Mouse (Mus musculus) midbrain, embryonic 15.5 days (tissue): Measurements from ENCODE around the gene Slc17a5. TPM values are rescaled to one million over a fixed set of nuclear protein-coding genes. Genes with fewer than 3 reads are reported as not detected.

Experiments used
- ATAC-seq: fragments of 200-750 bp; cut with Nextera tagmentation; replicated peaks from 2 replicates; pipeline ENCODE4 v1.8.0; 2017; ENCODE audit warnings: moderate TSS enrichment
- H3K27ac ChIP-seq: fragments of 300-500 bp; sonication (generic); 2 replicates; pipeline ENCODE4 v1.5.1; 2015; ENCODE audit warnings: mild to moderate bottlenecking, inconsistent platforms
- H3K27me3 ChIP-seq: fragments of 300-500 bp; sonication (generic); replicated peaks from 2 replicates; pipeline ENCODE4 v1.6.1; 2015; ENCODE audit warnings: inconsistent platforms
- H3K36me3 ChIP-seq: fragments of 300-500 bp; sonication (generic); replicated peaks from 2 replicates; pipeline ENCODE4 v1.6.1; 2015; ENCODE audit warnings: inconsistent platforms
- H3K4me1 ChIP-seq: fragments of 300-500 bp; sonication (generic); 2 replicates; pipeline ENCODE4 v1.6.1; 2015; ENCODE audit warnings: inconsistent platforms
- H3K4me2 ChIP-seq: fragments of 300-500 bp; sonication (generic); 2 replicates; pipeline ENCODE4 v1.6.1; 2015; ENCODE audit warnings: inconsistent platforms, mild to moderate bottlenecking, moderate library complexity
- H3K4me3 ChIP-seq: fragments of 300-500 bp; sonication (generic); 2 replicates; pipeline ENCODE4 v1.5.1; 2015; ENCODE audit warnings: mild to moderate bottlenecking, inconsistent platforms
- H3K9ac ChIP-seq: fragments of 300-500 bp; sonication (generic); 2 replicates; pipeline ENCODE4 v1.6.1; 2015; ENCODE audit warnings: mild to moderate bottlenecking, inconsistent platforms
- H3K9me3 ChIP-seq: fragments of 300-500 bp; sonication (generic); 2 replicates; pipeline ENCODE4 v1.6.1; 2016; ENCODE audit warnings: inconsistent platforms
- WGBS: fragments of 180-500 bp; shearing (Covaris S2); methylation state at CpG from one replicate; pipeline ENCODE4 v1.1.7; 2015; ENCODE audit warnings: mixed read lengths; 5-methylcytosine and 5-hydroxymethylcytosine counted together
- polyA plus RNA-seq: library from polyadenylated mRNA; unstranded; fragments of >200 nt; fragmentation: Nextera tagmentation; extraction: Ambion mirVana; gene quantifications from 2 replicates; pipeline ENCODE4 v1.2.1, GENCODE M21; 2015

The Slc17a5 gene
- polyA plus RNA-seq = 17.8 and 18.6 TPM in 2 replicates

DNA sequence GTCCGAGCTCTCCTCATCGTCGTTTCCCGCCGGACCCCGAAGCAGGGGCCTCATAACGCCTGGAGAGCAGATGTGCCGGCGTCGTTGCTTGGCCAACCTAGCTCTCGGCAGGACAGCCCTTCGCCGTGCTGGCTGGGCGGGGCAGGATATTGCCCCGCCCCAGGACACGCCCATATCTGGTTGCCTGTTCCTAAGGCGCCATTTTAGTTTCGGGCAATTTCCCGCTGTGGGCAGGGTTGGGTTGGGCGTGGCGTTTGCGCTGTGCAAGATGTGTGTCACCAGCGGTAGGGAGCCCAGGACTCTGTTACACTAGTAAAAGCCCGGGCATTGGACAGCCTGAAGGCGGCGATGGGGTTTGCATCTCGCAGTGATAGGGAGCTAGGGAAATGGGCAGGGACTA is at the start of gene Slc17a5:
Gene Slc17a5 (minus strand): TSS at position 128 of the 400 bp plus-strand sequence.
- Histone ChIP-seq H3K27ac (peak within 1 kb of the TSS; percentile 77), H3K4me2 (peak within 1 kb of the TSS; percentile 52), H3K4me3 (peak within 1 kb of the TSS; percentile 73), H3K9me3 (no peaks in the 10 kb centered on the region), H3K4me1 (peaks cover 6% of the 10 kb centered on the region), H3K36me3 (no peaks in the 10 kb centered on the region), H3K27me3 (no peaks in the 10 kb centered on the region), H3K9ac (peak within 1 kb of the TSS; percentile 54)
- under 1% methylated on average over 27 of the region's 27 CpGs for WGBS
- ATAC-seq = peak; percentile 98

DNA sequence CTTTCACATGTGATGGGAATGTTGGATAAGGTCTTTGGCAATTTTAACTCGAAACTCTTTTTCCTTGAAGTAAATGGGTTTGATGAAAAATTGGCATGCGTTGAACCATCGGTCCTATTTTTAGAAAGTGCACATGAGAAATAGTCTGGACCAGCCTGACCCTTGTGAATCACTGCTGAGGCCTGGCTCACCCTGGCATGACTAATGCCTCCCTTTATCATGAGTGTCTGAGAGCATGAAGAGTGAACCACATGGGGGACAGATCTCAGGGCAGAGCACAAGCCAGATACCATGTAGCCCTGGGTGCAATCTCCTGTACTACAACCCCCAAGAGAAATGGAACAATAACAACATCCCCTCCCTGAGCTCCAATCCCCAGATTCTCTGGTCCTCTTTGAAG is 46.1 kb upstream of the Slc17a5 start:
- Histone ChIP-seq H3K27ac (no peak overlapping the region), H3K27me3 (no peaks in the 10 kb centered on the region), H3K9ac (no peak overlapping the region), H3K36me3 (no peaks in the 10 kb centered on the region), H3K4me3 (no peak overlapping the region), H3K4me2 (no peak overlapping the region), H3K4me1 (0 out of 2 replicates have a peak, but pooled peaks cover 4% of the 10 kb centered on the region), H3K9me3 (no peaks in the 10 kb centered on the region)
- WGBS = 98% methylated on average over 3 of the region's 3 CpGs
- no peak for ATAC-seq

DNA sequence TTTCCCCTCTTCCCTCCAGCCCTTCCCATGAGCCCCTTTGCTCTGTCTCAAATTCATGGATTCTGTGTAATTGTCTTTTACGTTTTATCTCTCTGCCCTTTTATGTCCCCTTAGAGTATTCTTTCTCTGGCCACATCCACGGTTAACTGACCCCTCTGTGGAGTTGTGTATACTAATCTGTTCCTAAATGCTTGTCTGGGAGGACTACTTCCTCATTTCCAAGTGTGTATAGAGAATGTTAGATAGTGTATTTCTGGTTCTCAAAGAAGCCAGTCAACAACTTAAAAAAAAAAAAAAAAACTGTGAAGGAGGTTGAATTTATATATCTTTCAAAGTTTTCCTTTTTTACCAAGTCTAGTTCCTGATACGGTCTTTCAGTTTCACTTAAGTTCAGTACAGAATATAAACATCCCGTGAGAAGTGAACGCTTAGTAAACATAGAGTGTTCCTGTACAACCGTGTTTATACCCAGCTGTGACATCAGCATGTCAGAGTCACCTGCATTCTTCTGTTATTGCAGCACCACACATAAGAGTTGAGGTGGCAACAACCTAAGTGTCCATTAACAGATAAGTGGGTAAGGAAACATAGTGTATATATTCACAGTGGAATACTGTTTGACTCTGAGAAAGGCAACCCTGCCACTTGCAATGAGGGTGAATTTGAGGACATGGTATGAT is 44.1 kb upstream of the Slc17a5 start:
- Histone ChIP-seq H3K4me2 (no peak overlapping the region), H3K9ac (no peak overlapping the region), H3K4me3 (no peak overlapping the region), H3K27me3 (no peaks in the 10 kb centered on the region), H3K4me1 (0 out of 2 replicates have a peak, but pooled peaks cover 4% of the 10 kb centered on the region), H3K27ac (no peak overlapping the region), H3K9me3 (no peaks in the 10 kb centered on the region), H3K36me3 (no peaks in the 10 kb centered on the region)
- no peak for ATAC-seq
- 77% methylated on average over 6 of the region's 6 CpGs for WGBS

DNA sequence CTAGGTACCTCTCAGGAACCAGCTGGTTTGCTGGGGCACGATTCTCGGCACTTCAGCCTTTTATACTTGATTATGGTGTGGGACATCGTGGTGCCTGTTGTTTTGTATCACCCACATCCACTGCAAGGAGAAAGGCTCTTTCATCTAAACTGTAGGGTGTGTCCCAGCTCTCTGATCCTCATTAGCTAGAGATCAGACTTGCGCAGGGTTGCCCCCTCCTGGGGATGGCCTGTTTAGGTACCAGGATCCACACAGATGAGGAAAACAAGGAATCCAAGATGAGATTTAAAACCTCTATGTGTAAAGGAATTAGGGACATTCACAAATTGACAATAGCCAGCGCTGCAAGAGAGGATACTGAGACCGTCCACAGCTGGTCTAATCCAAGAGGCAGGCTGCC is 42.1 kb upstream of the Slc17a5 start:
- H3K27ac ChIP-seq = no peak overlapping the region
- no peak for ATAC-seq
- H3K27me3 ChIP-seq = no peaks in the 10 kb centered on the region
- H3K4me2 ChIP-seq = peak overlapping the region; percentile 23
- H3K9ac ChIP-seq = no peak overlapping the region
- H3K4me1 ChIP-seq = 0 out of 2 replicates have a peak, but pooled peaks cover 4% of the 10 kb centered on the region
- H3K4me3 ChIP-seq = no peak overlapping the region
- H3K9me3 ChIP-seq = no peaks in the 10 kb centered on the region
- H3K36me3 ChIP-seq = no peaks in the 10 kb centered on the region
- 35% methylated on average over 6 of the region's 6 CpGs for WGBS

DNA sequence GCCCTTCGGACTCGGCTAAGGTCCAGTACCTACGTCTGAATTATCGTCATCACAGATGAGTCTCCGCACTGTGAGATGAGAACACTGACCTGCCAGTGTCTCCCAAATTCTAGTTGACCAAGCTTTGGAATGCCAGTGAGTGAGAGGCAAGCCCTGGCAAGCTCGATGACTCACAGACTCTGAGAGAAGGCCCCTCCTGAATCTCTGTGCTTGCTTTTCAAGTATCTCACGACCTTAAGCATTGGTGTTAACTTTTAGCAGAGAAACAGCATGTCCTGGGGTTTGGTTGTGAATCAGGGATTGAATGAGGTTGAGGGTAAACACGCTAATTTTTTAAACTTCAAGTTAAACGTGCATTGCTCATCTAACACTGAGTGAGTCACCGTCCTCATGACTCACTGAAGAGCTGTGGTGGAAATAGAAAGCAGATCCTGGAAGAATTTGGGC is 35.5 kb upstream of the Slc17a5 start:
- no peak for ATAC-seq
- Histone ChIP-seq H3K27ac (no peak overlapping the region), H3K27me3 (no peaks in the 10 kb centered on the region), H3K9me3 (no peaks in the 10 kb centered on the region), H3K36me3 (no peaks in the 10 kb centered on the region), H3K9ac (no peak overlapping the region), H3K4me2 (no peak overlapping the region), H3K4me1 (no peaks in the 10 kb centered on the region), H3K4me3 (no peak overlapping the region)
- 87% methylated on average over 10 of the region's 10 CpGs for WGBS

DNA sequence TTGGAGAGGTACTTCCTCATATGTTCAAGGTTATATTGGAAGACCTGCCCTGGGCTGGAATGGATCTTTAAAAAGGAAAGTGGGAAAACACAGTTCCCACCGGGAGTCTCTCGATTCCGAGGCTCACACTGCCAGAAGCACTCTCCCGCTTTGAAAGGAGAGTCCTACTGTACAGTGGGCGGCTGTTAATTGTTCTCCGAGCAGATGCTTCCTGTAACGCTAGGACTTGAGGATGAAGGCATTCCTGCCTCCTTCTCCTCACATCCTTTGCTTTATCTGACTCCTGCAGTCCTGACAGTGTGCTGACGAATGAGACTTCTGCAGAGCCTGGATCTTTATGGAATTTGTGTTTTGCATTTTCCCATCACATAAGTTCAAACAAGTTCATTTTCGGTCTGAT is 31.4 kb upstream of the Slc17a5 start:
- H3K9me3 ChIP-seq = no peaks in the 10 kb centered on the region
- whole genome bisulfite sequencing = 88% methylated on average over 9 of the region's 9 CpGs
- no peak overlapping the region for H3K4me3 ChIP-seq
- no peak overlapping the region for H3K27ac ChIP-seq
- H3K4me2 ChIP-seq = no peak overlapping the region
- no peak overlapping the region for H3K9ac ChIP-seq
- H3K4me1 ChIP-seq = peaks cover 5% of the 10 kb centered on the region; the same call in 1 of the 2 replicates
- H3K36me3 ChIP-seq = no peaks in the 10 kb centered on the region
- ATAC-seq = no peak
- no peaks in the 10 kb centered on the region for H3K27me3 ChIP-seq

DNA sequence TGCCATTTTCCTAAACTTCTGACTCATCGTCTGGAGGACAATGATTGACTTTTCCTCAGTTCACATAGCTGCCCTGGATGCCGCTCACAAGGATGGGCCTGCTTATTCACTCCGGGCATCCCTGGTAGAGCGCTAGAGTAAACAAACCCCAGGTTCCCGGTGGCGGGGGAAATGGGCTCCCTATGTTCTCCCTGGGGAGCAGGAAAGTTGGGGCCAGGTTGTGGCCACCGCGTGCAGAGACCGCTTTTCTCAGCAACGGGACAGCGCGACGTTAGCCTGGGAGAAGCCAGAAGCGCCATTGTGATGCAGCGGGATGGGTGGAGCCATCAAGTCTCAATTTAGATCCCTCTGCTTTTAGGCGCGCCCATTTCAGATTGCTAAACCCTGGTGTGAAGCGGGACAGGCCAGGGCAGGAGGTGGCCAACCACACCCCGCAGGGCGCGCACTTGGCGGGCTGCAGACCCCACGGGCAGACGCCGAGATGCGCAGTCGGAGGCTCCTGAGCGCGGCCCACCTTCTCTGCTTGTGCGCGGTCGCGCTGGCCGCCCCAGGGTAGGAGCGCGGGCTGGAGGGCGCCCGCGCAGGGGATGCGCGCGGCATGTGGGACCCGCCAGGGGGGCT is 27.7 kb upstream of the Slc17a5 start, which contains the start of gene Cd109:
Gene Cd109 (plus strand): TSS at position 146 of the 621 bp plus-strand sequence.
- Histone ChIP-seq H3K4me2 (peak within 1 kb of the TSS; percentile 93), H3K27ac (no peak within 1 kb of the TSS), H3K36me3 (no peaks in the 10 kb centered on the region), H3K27me3 (no peaks in the 10 kb centered on the region), H3K9me3 (no peaks in the 10 kb centered on the region), H3K4me3 (peak within 1 kb of the TSS; percentile 57), H3K4me1 (peaks cover 5% of the 10 kb centered on the region; the same call in 1 of the 2 replicates), H3K9ac (peak within 1 kb of the TSS; percentile 45)
- WGBS = under 1% methylated on average over 43 of the region's 43 CpGs
- peak; percentile 88 for ATAC-seq

DNA sequence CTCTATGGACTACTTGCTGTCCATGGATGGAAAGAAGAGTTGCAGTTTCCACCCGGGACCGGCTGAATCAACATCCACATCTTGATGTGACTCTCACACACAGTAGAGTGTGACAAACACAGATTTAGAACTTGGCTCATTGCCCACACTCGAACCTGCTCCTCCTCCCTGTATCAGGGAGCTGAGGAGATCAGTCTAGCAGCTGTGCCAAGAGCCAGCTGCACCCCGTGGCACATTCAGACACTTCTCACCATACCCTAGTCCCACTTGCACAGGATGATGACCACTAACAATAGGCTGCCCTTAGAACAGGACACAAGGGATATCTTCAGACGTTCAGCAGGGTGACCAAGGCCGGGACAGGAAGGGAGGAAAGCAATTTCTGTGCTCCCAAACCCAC is 26.4 kb upstream of the Slc17a5 start:
- Histone ChIP-seq H3K4me1 (peaks cover 5% of the 10 kb centered on the region; the same call in 1 of the 2 replicates), H3K4me2 (0 out of 2 replicates have a peak overlapping the region, but pooled peaks have one; percentile 93), H3K9me3 (no peaks in the 10 kb centered on the region), H3K4me3 (no peak overlapping the region), H3K9ac (no peak overlapping the region), H3K36me3 (no peaks in the 10 kb centered on the region), H3K27me3 (no peaks in the 10 kb centered on the region), H3K27ac (no peak overlapping the region)
- 44% methylated on average over 6 of the region's 6 CpGs for WGBS
- 0 out of 2 replicates have a peak, but pooled peaks have one; percentile 41 for ATAC-seq

DNA sequence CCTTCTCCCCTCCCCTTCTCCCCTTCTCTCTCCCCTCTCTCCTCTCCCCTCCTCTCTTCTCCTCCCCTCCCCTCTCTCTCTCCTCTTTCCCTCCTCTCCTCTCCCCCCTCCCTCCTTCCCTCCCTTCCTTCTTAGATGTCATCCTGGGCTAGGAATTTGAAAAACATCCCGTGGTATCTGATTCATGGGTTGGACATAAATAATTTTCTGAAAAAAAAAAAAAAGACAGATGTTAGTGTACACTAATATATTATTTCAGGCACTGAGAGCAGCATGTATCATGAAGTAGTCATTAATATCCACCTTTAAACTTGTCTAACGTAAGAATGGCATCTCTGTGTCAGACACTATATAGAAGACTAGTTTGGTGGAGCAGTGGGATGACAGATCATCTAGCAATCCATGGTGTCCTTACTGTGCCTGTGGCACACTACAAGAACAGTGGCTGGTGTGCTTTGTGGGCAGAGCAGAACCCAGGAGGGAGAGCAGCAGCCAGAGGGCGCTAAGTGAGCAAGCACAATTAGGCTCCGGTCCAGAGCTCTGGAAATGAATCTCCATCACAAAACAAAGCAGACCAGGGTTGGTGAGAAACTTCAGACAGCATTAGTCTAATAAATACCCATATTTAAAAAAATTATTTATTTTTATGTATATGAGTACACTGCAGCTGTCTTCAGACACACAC is 13.3 kb upstream of the Slc17a5 start:
- Histone ChIP-seq H3K36me3 (no peaks in the 10 kb centered on the region), H3K9ac (no peak overlapping the region), H3K4me2 (no peak overlapping the region), H3K27me3 (no peaks in the 10 kb centered on the region), H3K9me3 (no peaks in the 10 kb centered on the region), H3K4me3 (no peak overlapping the region), H3K4me1 (no peaks in the 10 kb centered on the region), H3K27ac (no peak overlapping the region)
- WGBS = 60% methylated on average over 4 of the region's 4 CpGs
- ATAC-seq = no peak

DNA sequence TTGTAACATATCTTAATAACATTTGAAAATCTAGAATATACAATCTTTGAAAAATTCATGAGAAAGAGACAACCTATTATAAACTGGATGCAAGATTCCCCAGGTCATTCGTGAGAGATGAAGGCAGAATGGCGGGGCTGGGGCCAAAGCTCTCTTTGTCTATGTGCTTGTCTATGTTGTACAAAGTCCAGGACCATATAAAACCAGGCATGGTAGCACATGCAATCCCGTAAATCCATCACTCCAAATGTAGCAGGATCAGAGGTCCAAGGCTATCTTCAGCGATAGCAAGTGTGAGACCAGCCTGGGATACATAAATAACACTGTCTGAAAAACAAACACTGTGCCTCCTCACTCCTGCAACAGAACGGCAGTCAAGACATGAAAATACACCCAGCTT is 12.1 kb upstream of the Slc17a5 start:
- Histone ChIP-seq H3K4me3 (no peak overlapping the region), H3K36me3 (no peaks in the 10 kb centered on the region), H3K4me2 (no peak overlapping the region), H3K27me3 (no peaks in the 10 kb centered on the region), H3K9me3 (no peaks in the 10 kb centered on the region), H3K9ac (no peak overlapping the region), H3K27ac (no peak overlapping the region), H3K4me1 (no peaks in the 10 kb centered on the region)
- WGBS = 84% methylated on average over 5 of the region's 5 CpGs
- ATAC-seq = no peak

DNA sequence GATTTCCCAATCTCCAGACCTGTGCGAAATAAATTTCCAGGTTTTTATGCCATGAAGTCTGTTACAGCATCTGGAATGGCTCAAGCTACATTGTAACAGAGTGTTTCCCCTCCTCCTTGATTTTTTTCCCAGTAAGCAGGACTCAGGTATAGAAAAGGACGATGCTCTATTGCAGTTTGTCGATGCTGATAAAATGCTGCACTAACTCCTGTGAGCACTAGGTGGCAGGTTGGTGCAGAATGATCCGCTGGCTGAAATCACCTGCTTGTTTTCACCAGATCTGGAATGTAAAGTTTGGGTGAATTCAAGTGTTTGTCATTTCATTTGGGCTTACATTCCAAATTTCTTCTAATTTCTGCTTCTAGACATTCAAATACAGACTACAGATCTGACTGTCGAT is 9.0 kb upstream of the Slc17a5 start:
- no peaks in the 10 kb centered on the region for H3K9me3 ChIP-seq
- H3K4me3 ChIP-seq = no peak overlapping the region
- 3% methylated on average over 5 of the region's 5 CpGs for WGBS
- no peaks in the 10 kb centered on the region for H3K4me1 ChIP-seq
- H3K4me2 ChIP-seq = no peak overlapping the region
- H3K36me3 ChIP-seq = no peaks in the 10 kb centered on the region
- peak; percentile 52; the same call in 1 of the 2 replicates for ATAC-seq
- no peak overlapping the region for H3K9ac ChIP-seq
- no peaks in the 10 kb centered on the region for H3K27me3 ChIP-seq
- H3K27ac ChIP-seq = no peak overlapping the region
